Mouse (Mus musculus) bone marrow, adult 2 months (tissue): ENCODE measurements around the gene Pard3.

Source experiments
- CTCF ChIP-seq: fragments of 200-500 bp; IDR thresholded peaks from 2 replicates; pipeline ENCODE4 v1.5.1; 2011; ENCODE audit warnings: low read length, control low read depth; ENCODE audit not compliant: control insufficient read depth, insufficient read depth
- POLR2A ChIP-seq: fragments of 200-500 bp; IDR thresholded peaks from 2 replicates; pipeline ENCODE4 v1.6.1; 2011; ENCODE audit warnings: low read depth, mild to moderate bottlenecking, control low read depth, low read length, borderline replicate concordance; ENCODE audit not compliant: control insufficient read depth

- no peak for TF ChIP-seq CTCF
- TF ChIP-seq POLR2A: no peak
Observed at GRCm38 (mm10) chr8:127099439-127100090, 35.9 kb downstream of the Pard3 start.
